Mouse (Mus musculus) forebrain, embryonic 13.5 days (tissue): ENCODE data around the gene Scyl2. TPM values are rescaled to one million over a fixed set of nuclear protein-coding genes. Genes with fewer than 3 reads are reported as not detected.

Experiments
- ATAC-seq: fragments of 200-750 bp; cut with Nextera tagmentation; 2 replicates; pipeline ENCODE4 v1.8.0; 2017
- H3K27ac ChIP-seq: fragments of 300-500 bp; sonication (generic); 2 replicates; pipeline ENCODE4 v1.5.1; 2015; ENCODE audit warnings: inconsistent platforms, mild to moderate bottlenecking, moderate library complexity
- H3K27me3 ChIP-seq: fragments of 300-500 bp; sonication (generic); 2 replicates; pipeline ENCODE4 v1.6.1; 2015; ENCODE audit warnings: mild to moderate bottlenecking, inconsistent platforms
- H3K36me3 ChIP-seq: fragments of 300-500 bp; sonication (generic); 2 replicates; pipeline ENCODE4 v1.6.1; 2015; ENCODE audit warnings: mild to moderate bottlenecking, inconsistent platforms; ENCODE audit not compliant: poor library complexity, severe bottlenecking
- H3K4me1 ChIP-seq: fragments of 300-500 bp; sonication (generic); 2 replicates; pipeline ENCODE4 v1.6.1; 2015; ENCODE audit warnings: inconsistent platforms
- H3K4me2 ChIP-seq: fragments of 300-500 bp; sonication (generic); 2 replicates; pipeline ENCODE4 v1.6.1; 2015; ENCODE audit warnings: inconsistent platforms, mild to moderate bottlenecking, moderate library complexity
- H3K4me3 ChIP-seq: fragments of 300-500 bp; sonication (generic); 2 replicates; pipeline ENCODE4 v1.5.1; 2015; ENCODE audit warnings: mild to moderate bottlenecking, inconsistent platforms
- H3K9ac ChIP-seq: fragments of 300-500 bp; sonication (generic); 2 replicates; pipeline ENCODE4 v1.6.1; 2015; ENCODE audit warnings: mild to moderate bottlenecking, inconsistent platforms
- H3K9me3 ChIP-seq: fragments of 300-500 bp; sonication (generic); replicated peaks from 2 replicates; pipeline ENCODE4 v1.6.1; 2016; ENCODE audit warnings: inconsistent platforms
- WGBS: fragments of 180-500 bp; shearing (Covaris S2); methylation state at CpG from one replicate; pipeline ENCODE4 v1.1.7; 2015; 5-methylcytosine and 5-hydroxymethylcytosine counted together
- polyA plus RNA-seq: library from polyadenylated mRNA; unstranded; fragments of >200 nt; fragmentation: Nextera tagmentation; extraction: Ambion mirVana; gene quantifications from 2 replicates; pipeline ENCODE4 v1.2.1, GENCODE M21; 2015

The Scyl2 gene
- 10.5 and 10.8 TPM in 2 replicates for polyA plus RNA-seq

GRCm38 (mm10) chr10:89686139-89686808 lies at the start of gene Scyl2:
TSS of gene Scyl2 (minus strand) at chr10:89686285.
- Histone ChIP-seq H3K9ac (peak within 1 kb of the TSS; percentile 93), H3K4me1 (peaks cover 20% of the 10 kb centered on the region), H3K27me3 (no peaks in the 10 kb centered on the region), H3K4me3 (peak within 1 kb of the TSS; percentile 85), H3K27ac (peak within 1 kb of the TSS; percentile 66; the same call in 1 of the 2 replicates), H3K9me3 (no peaks in the 10 kb centered on the region), H3K36me3 (no peaks in the 10 kb centered on the region), H3K4me2 (peak within 1 kb of the TSS; percentile 84)
- 6% methylated on average over 31 of the region's 31 CpGs for WGBS
- peak; percentile 99 for ATAC-seq

DNA sequence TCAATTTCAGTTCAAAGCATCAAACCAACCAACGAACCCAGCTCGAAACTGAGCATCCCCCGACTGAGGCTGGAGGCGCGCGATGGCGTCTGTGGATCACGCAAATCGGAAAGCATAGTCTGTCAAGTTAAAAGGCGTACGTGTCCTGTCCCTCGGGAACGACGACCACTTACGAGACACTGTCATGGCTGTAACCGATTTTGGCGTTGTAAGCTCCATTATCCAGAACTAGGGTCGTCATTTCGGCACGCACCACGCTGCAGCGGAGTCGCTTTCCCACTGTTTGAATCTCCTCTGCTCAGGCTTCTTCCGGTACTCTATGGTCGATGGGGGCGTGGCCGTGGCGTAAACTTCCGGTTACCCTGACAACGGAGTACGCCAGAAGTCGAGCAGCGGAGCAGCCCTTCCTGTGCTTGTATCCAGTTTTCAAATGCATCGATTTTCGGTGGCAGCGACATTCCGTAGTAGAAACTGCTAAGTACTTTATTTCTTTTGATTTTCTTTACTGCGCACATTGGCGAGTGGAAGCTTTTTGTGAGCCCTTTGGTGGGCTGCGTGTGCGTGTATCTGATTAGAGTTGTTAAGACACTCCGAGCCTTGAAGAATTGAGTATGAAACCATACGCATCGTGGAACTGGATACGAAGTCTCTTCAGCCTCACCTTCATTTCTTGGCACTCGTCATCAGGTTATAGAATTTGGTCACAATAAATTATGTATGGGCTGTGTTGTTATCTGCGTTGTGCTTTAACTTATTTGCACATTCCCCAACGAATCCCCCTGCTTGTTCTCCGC lies 46.1 kb upstream of the Scyl2 start, which contains the start of gene Actr6:
Gene Actr6, minus strand, starts transcription at position 295 of the 794 bp plus-strand sequence.
- ATAC-seq = peak; percentile 100
- Histone ChIP-seq H3K4me1 (peaks cover 19% of the 10 kb centered on the region), H3K27me3 (no peaks in the 10 kb centered on the region; the same call in 1 of the 2 replicates), H3K4me2 (peak within 1 kb of the TSS; percentile 81), H3K9ac (peak within 1 kb of the TSS; percentile 74), H3K9me3 (no peaks in the 10 kb centered on the region), H3K4me3 (peak within 1 kb of the TSS; percentile 74), H3K27ac (peak within 1 kb of the TSS; percentile 40), H3K36me3 (peaks cover 6% of the 10 kb centered on the region; the same call in 1 of the 2 replicates)
- WGBS = under 1% methylated on average over 49 of the region's 49 CpGs

DNA sequence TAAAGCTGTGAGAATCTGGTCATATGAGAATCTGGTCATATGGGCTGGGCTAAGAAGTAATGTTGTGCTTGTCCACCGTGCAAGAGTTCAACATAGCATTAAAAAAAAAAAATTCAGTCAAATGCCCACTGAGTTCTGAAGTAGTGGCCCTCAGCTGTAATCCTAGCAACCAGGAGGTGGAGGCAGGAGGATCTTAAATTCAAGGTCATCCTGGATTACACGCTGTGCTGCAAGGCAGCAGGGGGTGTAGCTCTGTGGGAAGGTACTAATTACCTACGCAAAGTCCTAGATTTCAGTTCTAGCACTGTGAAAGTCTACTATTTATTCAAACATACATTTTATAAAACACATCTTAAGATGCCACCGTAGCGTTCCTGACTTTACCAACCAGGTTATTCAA lies 45.3 kb upstream of the Scyl2 start:
- no peak for ATAC-seq
- Histone ChIP-seq H3K36me3 (peaks cover 11% of the 10 kb centered on the region), H3K27me3 (no peaks in the 10 kb centered on the region; the same call in 1 of the 2 replicates), H3K4me2 (peak overlapping the region; percentile 81), H3K4me3 (peak overlapping the region; percentile 74), H3K9me3 (no peaks in the 10 kb centered on the region), H3K9ac (peak overlapping the region; percentile 74), H3K27ac (no peak overlapping the region), H3K4me1 (peaks cover 19% of the 10 kb centered on the region)
- WGBS = 13% methylated on average over 5 of the region's 5 CpGs

DNA sequence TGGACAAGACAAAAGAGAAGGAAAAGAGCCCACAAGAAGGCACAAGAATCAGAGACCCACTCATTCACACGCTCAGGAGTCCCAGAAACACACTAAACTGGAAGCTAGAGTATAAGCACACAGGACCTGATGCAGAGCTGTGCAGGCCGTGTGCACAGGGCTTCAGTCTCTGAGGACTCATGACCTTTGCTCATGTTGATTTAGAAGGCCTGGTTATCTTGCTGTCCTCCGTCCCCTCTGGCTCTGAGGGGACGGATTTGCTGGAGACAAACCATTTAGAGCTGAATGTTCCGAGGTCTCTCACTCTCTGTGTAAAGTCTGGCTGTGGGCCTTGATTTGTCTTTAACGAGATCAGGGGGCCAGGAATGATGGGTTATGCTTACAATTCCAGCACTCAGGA lies 44.3 kb upstream of the Scyl2 start:
- WGBS = 90% methylated on average over 6 of the region's 6 CpGs

GRCm38 (mm10) chr10:89722247-89723195 lies 36.4 kb upstream of the Scyl2 start:
- Histone ChIP-seq H3K36me3 (peaks cover 61% of the 10 kb centered on the region), H3K27ac (no peak overlapping the region), H3K27me3 (no peaks in the 10 kb centered on the region), H3K9ac (no peak overlapping the region), H3K4me1 (no peaks in the 10 kb centered on the region), H3K4me3 (no peak overlapping the region), H3K4me2 (no peak overlapping the region), H3K9me3 (no peaks in the 10 kb centered on the region)
- WGBS = 88% methylated on average over 14 of the region's 14 CpGs
- no peak for ATAC-seq

More for the DNA sequence above, 44.3 kb upstream of the Scyl2 start:
- Histone ChIP-seq H3K4me2 (no peak overlapping the region; the same call in 1 of the 2 replicates), H3K27me3 (no peaks in the 10 kb centered on the region; the same call in 1 of the 2 replicates), H3K9ac (no peak overlapping the region), H3K36me3 (peaks cover 21% of the 10 kb centered on the region), H3K27ac (no peak overlapping the region), H3K4me3 (no peak overlapping the region), H3K4me1 (peaks cover 19% of the 10 kb centered on the region), H3K9me3 (no peaks in the 10 kb centered on the region)
- ATAC-seq = no peak

- Histone ChIP-seq H3K27me3 (no peaks in the 10 kb centered on the region), H3K36me3 (peaks cover 55% of the 10 kb centered on the region), H3K4me2 (no peak overlapping the region), H3K9me3 (no peaks in the 10 kb centered on the region), H3K4me3 (no peak overlapping the region), H3K9ac (no peak overlapping the region), H3K27ac (no peak overlapping the region), H3K4me1 (no peaks in the 10 kb centered on the region)
- ATAC-seq = no peak
- WGBS = 95% methylated on average over 3 of the region's 3 CpGs
Measured at GRCm38 (mm10) chr10:89720796-89721195, 34.7 kb upstream of the Scyl2 start.

GRCm38 (mm10) chr10:89720252-89720651 lies 34.2 kb upstream of the Scyl2 start:
- Histone ChIP-seq H3K4me2 (no peak overlapping the region), H3K4me1 (no peaks in the 10 kb centered on the region), H3K9me3 (no peaks in the 10 kb centered on the region), H3K27ac (no peak overlapping the region), H3K4me3 (no peak overlapping the region), H3K9ac (no peak overlapping the region), H3K27me3 (no peaks in the 10 kb centered on the region), H3K36me3 (peaks cover 54% of the 10 kb centered on the region)
- no peak for ATAC-seq

DNA sequence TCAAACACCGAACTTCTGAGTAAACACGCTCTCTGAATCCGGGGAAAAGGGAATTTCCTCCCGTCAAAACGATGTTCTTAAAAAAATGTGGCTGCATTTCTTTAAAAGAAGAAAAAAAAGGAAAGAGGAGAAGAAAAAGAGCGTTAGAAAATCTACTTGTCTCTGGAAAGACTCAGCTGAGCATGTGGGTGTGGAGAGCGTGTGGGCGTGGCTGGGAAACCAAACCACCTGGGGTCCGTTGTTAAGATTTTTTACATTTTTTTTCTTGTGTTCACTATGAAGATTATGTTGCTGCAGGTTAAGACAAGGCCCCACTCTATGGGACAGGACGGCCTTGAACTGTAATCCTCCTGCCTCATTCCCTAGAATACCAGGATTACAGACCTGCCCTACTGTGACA lies 28.8 kb upstream of the Scyl2 start:
- Histone ChIP-seq H3K36me3 (peaks cover 61% of the 10 kb centered on the region), H3K9ac (no peak overlapping the region), H3K27me3 (no peaks in the 10 kb centered on the region), H3K4me2 (no peak overlapping the region), H3K4me1 (no peaks in the 10 kb centered on the region), H3K27ac (no peak overlapping the region), H3K4me3 (no peak overlapping the region), H3K9me3 (no peaks in the 10 kb centered on the region)
- ATAC-seq = no peak
- WGBS = 88% methylated on average over 10 of the region's 10 CpGs

GRCm38 (mm10) chr10:89708720-89709119 lies 22.6 kb upstream of the Scyl2 start:
- H3K4me1 ChIP-seq = no peaks in the 10 kb centered on the region
- peak overlapping the region; percentile 10; the same call in 1 of the 2 replicates for H3K4me2 ChIP-seq
- no peaks in the 10 kb centered on the region for H3K9me3 ChIP-seq
- no peaks in the 10 kb centered on the region for H3K27me3 ChIP-seq
- H3K4me3 ChIP-seq = no peak overlapping the region
- no peak overlapping the region for H3K9ac ChIP-seq
- H3K27ac ChIP-seq = no peak overlapping the region
- 37% methylated on average over 10 of the region's 10 CpGs for WGBS
- H3K36me3 ChIP-seq = peaks cover 26% of the 10 kb centered on the region
- ATAC-seq = no peak

DNA sequence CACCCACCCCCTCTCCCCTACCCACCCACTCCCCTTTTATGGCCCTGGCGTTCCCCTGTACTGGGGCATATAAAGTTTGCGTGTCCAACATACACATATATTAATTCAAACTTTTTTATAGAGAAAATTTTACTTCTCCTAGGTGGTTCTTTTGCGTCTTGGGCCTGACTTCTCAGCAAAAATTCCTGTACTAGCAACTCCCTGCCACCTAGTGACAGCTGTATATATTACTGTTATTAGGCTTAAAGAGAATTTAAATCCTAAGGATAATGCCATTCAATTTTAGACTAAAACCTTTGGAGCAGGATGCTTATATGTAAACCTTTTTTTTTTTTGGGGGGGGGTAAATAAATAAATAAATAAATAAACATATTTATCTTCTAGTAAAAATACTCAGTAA lies 21.3 kb upstream of the Scyl2 start:
- WGBS = 88% methylated on average over 3 of the region's 3 CpGs
- no peaks in the 10 kb centered on the region for H3K4me1 ChIP-seq
- no peak for ATAC-seq

GRCm38 (mm10) chr10:89703042-89703441 lies 17.0 kb upstream of the Scyl2 start:
- Histone ChIP-seq H3K4me1 (no peaks in the 10 kb centered on the region), H3K27me3 (no peaks in the 10 kb centered on the region), H3K9ac (no peak overlapping the region), H3K9me3 (no peaks in the 10 kb centered on the region), H3K4me3 (no peak overlapping the region), H3K27ac (no peak overlapping the region), H3K4me2 (no peak overlapping the region), H3K36me3 (no peaks in the 10 kb centered on the region)
- ATAC-seq = no peak
- 58% methylated on average over 5 of the region's 5 CpGs for WGBS

More for the DNA sequence above, 21.3 kb upstream of the Scyl2 start:
- Histone ChIP-seq H3K4me3 (no peak overlapping the region), H3K9me3 (no peaks in the 10 kb centered on the region), H3K27me3 (no peaks in the 10 kb centered on the region), H3K4me2 (no peak overlapping the region), H3K27ac (no peak overlapping the region), H3K36me3 (peaks cover 13% of the 10 kb centered on the region), H3K9ac (no peak overlapping the region)
